In the genomic region with DNA sequence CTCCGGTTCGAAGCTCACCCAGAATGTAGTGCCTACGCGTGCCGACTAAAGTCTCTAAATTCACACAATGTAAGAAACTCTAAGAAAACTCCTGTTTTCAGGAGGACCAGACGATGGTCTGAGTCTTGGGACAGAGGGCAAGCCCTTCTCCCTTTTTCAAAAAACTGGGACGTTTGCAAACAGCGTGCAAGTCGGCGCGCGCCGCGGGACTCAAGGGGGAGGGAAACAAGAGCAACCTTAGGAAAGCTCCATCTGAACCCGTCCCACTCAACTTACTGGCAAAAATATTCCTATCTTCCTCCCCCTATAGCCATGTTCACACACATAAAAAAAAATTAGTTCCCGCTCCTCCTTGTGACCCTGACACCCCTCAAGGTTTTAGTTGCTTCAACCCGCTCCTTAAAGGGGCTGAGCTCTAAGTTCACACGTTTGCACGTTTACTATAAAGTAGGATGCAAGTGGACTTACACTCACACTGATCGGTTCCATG, we compare ENCODE assay signal across 9 mouse cellular contexts. TPM values are rescaled to one million over a fixed set of nuclear protein-coding genes. Genes with fewer than 3 reads are reported as not detected.
DNase-seq lines count a peak whose midpoint lies in the region; ATAC-seq lines count a peak whose summit lies in the region.
"Had no signal": no experiment of that assay in that cellular context is flagged by ENCODE, and none has a peak within 500 bp of the region (broad histone marks: within the 10 kb centered on the region; RNA-seq: fewer than 3 reads in every experiment).

No protein-coding gene starts in this region.

- H3K9me3 ChIP-seq in intestine, embryonic 16.5 days (ENCODE audit: control insufficient read depth, low read length), result no peaks in the 10 kb centered on the region
- no peaks in the 10 kb centered on the region for H3K9me3 ChIP-seq in midbrain, embryonic 11.5 days (ENCODE audit: control insufficient read depth, low read length)

- intact Hi-C loops in heart, postnatal 10 days (cut with DNase I), result loop anchor here (1.0 to 5.0 kb wide), 5 partner anchors 119 to 233 kb away; a partner anchor contains a TSS

- H3K9ac ChIP-seq in intestine, embryonic 16.5 days (ENCODE audit: low read depth, low read length), result peak overlapping the region; percentile 61
- H3K9ac ChIP-seq in midbrain, embryonic 11.5 days (ENCODE audit: low read length), result peak overlapping the region; percentile 98

- H3K27me3 ChIP-seq in intestine, embryonic 16.5 days (replicated peaks; ENCODE audit: control insufficient read depth, insufficient read depth, low read length), result 0 out of 2 replicates have a peak, but pooled peaks cover 5% of the 10 kb centered on the region
- no peaks in the 10 kb centered on the region for H3K27me3 ChIP-seq in midbrain, embryonic 11.5 days (ENCODE audit: control insufficient read depth, insufficient read depth, low read length)

- ATAC-seq in erythroid progenitor cell, adult 5-6 weeks (replicated peaks; ENCODE audit: low FRiP score, poor library complexity, severe bottlenecking), result peak; percentile 36
- no peak; the same call in 1 of the 2 replicates for ATAC-seq in intestine, embryonic 16.5 days
- ATAC-seq in midbrain, embryonic 11.5 days (ENCODE audit: low FRiP score), result peak; percentile 3

- no peak overlapping the region for H3K27ac ChIP-seq in intestine, embryonic 16.5 days (ENCODE audit: low read length)
- H3K27ac ChIP-seq in midbrain, embryonic 11.5 days (ENCODE audit: low read depth, low read length), result peak overlapping the region; percentile 85

- peaks cover 18% of the 10 kb centered on the region; the same call in 1 of the 2 replicates for H3K4me1 ChIP-seq in intestine, embryonic 16.5 days (ENCODE audit: control insufficient read depth, insufficient read depth, low read length)
- peaks cover 65% of the 10 kb centered on the region for H3K4me1 ChIP-seq in midbrain, embryonic 11.5 days (ENCODE audit: control insufficient read depth, insufficient read depth, low read length)

- peak overlapping the region; percentile 98 for H3K4me2 ChIP-seq in intestine, embryonic 16.5 days (ENCODE audit: low read depth, low read length)
- H3K4me2 ChIP-seq in midbrain, embryonic 11.5 days, result peak overlapping the region; percentile 73

- WGBS in intestine, embryonic 16.5 days, result under 1% methylated on average over 20 of the region's 20 CpGs
- 0% methylated on average over 20 of the region's 20 CpGs for WGBS in midbrain, embryonic 11.5 days

- DNase-seq in heart, adult 11 months, result peak; percentile 91
- no peak for DNase-seq in heart, postnatal 10 days
- DNase-seq in ES-CJ7 (ENCODE audit: low read depth, low spot score), result peak; percentile 59
- DNase-seq in midbrain, embryonic 11.5 days (ENCODE audit: low spot score, missing footprints), result peak; percentile 95
- DNase-seq in thymus, postnatal 4 days, result peak; percentile 74
- DNase-seq in cerebellum, postnatal 36 days, result no peak

- peak overlapping the region; percentile 55 for H3K4me3 ChIP-seq in intestine, embryonic 16.5 days (ENCODE audit: low read length)
- H3K4me3 ChIP-seq in midbrain, embryonic 11.5 days (ENCODE audit: low read depth, low read length), result peak overlapping the region; percentile 90

- H3K36me3 ChIP-seq in intestine, embryonic 16.5 days (ENCODE audit: control insufficient read depth, insufficient read depth, low read length), result no peaks in the 10 kb centered on the region
- peaks cover 11% of the 10 kb centered on the region for H3K36me3 ChIP-seq in midbrain, embryonic 11.5 days (ENCODE audit: control insufficient read depth, insufficient read depth, low read length)
- H3K36me3 ChIP-seq: G1E had no signal

RNA-seq across cellular contexts. Expression of a gene that starts 0.3 kb away (rescaled TPM):
- 10 to 100 TPM; 13.2 to 20.6 TPM for total RNA-seq in heart, postnatal 10 days (2021)
- 390 and 435 TPM in 2 replicates for total RNA-seq in erythroid progenitor cell, adult 5-6 weeks (2015; ENCODE audit: low replicate concordance)
- total RNA-seq in erythroid progenitor cell, adult 5-6 weeks (2017; ENCODE audit: low replicate concordance), result 236 and 385 TPM in 2 replicates
- polyA plus RNA-seq in intestine, embryonic 16.5 days (2015; fragmentation: Nextera tagmentation; extraction: Ambion mirVana), result 1.9 and 2.2 TPM in 2 replicates
- 22.6 and 25.6 TPM in 2 replicates for polyA plus RNA-seq in midbrain, embryonic 11.5 days (2014; fragmentation: Nextera tagmentation; extraction: Ambion mirVana)
- polyA plus RNA-seq: G1E had no signal

Comparison
In these comparisons a context has a peak if more than half of its experiments do, and no peak if none do; other contexts are left out.
1. DNase-seq: peak in heart, adult 11 months (single experiment), ES-CJ7 (single experiment), midbrain, embryonic 11.5 days (single experiment) and thymus, postnatal 4 days (single experiment); none in heart, postnatal 10 days (0 of 2) and cerebellum, postnatal 36 days (0 of 2).
2. RNA of a gene that starts 0.3 kb away (total RNA-seq): 236 to 435 TPM in erythroid progenitor cell, adult 5-6 weeks; 13.2 to 20.6 TPM in heart, postnatal 10 days; every median in the first group is over 10 times any median in the second.